Mouse (Mus musculus): ENCODE measurements around the gene Adgrv1.

DNA sequence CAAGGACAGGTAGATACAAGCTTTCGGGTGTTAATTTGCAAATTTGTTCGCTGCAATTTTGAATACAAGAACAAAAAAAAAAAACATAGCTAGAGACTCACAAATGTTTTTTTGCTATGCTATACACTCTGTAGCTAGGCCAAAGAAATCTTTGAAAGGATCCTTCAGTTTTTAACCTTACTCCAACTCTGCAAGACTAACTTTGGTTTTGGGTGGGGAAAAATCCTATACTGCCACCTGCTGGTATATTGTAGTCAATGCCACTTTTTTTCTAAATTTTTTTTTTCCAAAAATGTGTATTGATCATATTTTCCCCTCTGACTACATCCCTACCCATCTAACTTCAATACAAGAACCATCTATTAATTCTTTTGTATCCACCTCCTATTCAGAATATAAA, 263.4 kb downstream of the Adgrv1 start:
- TF ChIP-seq CTCF (IDR thresholded peaks at IDR 0.05; ENCODE audit: extremely low read depth, insufficient read length, insufficient replicate concordance, low read depth, low read length) = no peak
- no peak for TF ChIP-seq POLR2A (IDR thresholded peaks at IDR 0.05; ENCODE audit: low read depth, low read length)
